In genomic region chr2:31291421-31291820, GRCm38 (mm10) we compare ENCODE assay signal across 10 mouse cellular contexts. TPM values are rescaled to one million over a fixed set of nuclear protein-coding genes. Genes with fewer than 3 reads are reported as not detected.
DNase-seq lines count a peak whose midpoint lies in the region; ATAC-seq and TF ChIP-seq lines count a peak whose summit lies in the region.
"Had no signal": no experiment of that assay in that cellular context is flagged by ENCODE, and none has a peak within 500 bp of the region (broad histone marks: within the 10 kb centered on the region; RNA-seq: fewer than 3 reads in every experiment).

No protein-coding gene starts in this region.

- TF ChIP-seq CTCF in gastrocnemius, adult 2 months (IDR thresholded peaks at IDR 0.05) = no peak; the same call in none of the 2 replicates
- peak; percentile 97 for TF ChIP-seq CTCF in testis, adult 2 months (IDR thresholded peaks at IDR 0.05; ENCODE audit: control insufficient read depth, insufficient read depth, insufficient replicate concordance, low read depth, low read length)
- peak; percentile 99 for TF ChIP-seq CTCF in hindbrain, postnatal 0 days (IDR thresholded peaks at IDR 0.05; ENCODE audit: low read depth)
- TF ChIP-seq CTCF in lung, postnatal 0 days (IDR thresholded peaks at IDR 0.05) = peak; percentile 99

- H3K4me3 ChIP-seq in gastrocnemius, adult 2 months = no peak overlapping the region
- no peak overlapping the region for H3K4me3 ChIP-seq in testis, adult 2 months (ENCODE audit: control insufficient read depth, low read depth, low read length)
- H3K4me3 ChIP-seq in hindbrain, postnatal 0 days (ENCODE audit: low read length) = no peak overlapping the region
- no peak overlapping the region for H3K4me3 ChIP-seq in lung, postnatal 0 days (ENCODE audit: low read depth, low read length)
- H3K4me3 ChIP-seq: embryonic facial prominence, embryonic 12.5 days; limb, embryonic 15.5 days had no signal

- H3K9me3 ChIP-seq in hindbrain, postnatal 0 days (ENCODE audit: low read length) = no peaks in the 10 kb centered on the region
- H3K9me3 ChIP-seq in lung, postnatal 0 days (ENCODE audit: low read length) = no peaks in the 10 kb centered on the region
- H3K9me3 ChIP-seq: embryonic facial prominence, embryonic 12.5 days; limb, embryonic 15.5 days had no signal

- intact Hi-C loops in gastrocnemius, adult 2 months (cut with DNase I) = loop anchor here (2.0 to 5.0 kb wide), 2 partner anchors 91 to 267 kb away; no protein-coding TSS in a partner anchor

- H3K9ac ChIP-seq in hindbrain, postnatal 0 days (replicated peaks; ENCODE audit: low read length) = no peak overlapping the region
- H3K9ac ChIP-seq in lung, postnatal 0 days (replicated peaks; ENCODE audit: low read depth) = no peak overlapping the region
- H3K9ac ChIP-seq: embryonic facial prominence, embryonic 12.5 days; limb, embryonic 15.5 days had no signal

- WGBS in hindbrain, postnatal 0 days = 8% methylated on average over 6 of the region's 6 CpGs
- WGBS in lung, postnatal 0 days = 13% methylated on average over 6 of the region's 6 CpGs

- H3K36me3 ChIP-seq in testis, adult 2 months (ENCODE audit: control insufficient read depth, insufficient read depth, low read length) = no peaks in the 10 kb centered on the region
- H3K36me3 ChIP-seq in hindbrain, postnatal 0 days (ENCODE audit: insufficient read depth, low read length) = peaks cover 41% of the 10 kb centered on the region
- no peaks in the 10 kb centered on the region for H3K36me3 ChIP-seq in lung, postnatal 0 days (ENCODE audit: insufficient read depth, low read length)

- no peak overlapping the region for H3K27ac ChIP-seq in gastrocnemius, adult 2 months
- no peak overlapping the region for H3K27ac ChIP-seq in testis, adult 2 months (ENCODE audit: control insufficient read depth, insufficient read depth, low read depth, low read length)
- no peak overlapping the region for H3K27ac ChIP-seq in hindbrain, postnatal 0 days
- no peak overlapping the region for H3K27ac ChIP-seq in lung, postnatal 0 days (ENCODE audit: low read length)
- H3K27ac ChIP-seq: embryonic facial prominence, embryonic 12.5 days; limb, embryonic 15.5 days had no signal

- H3K4me2 ChIP-seq in hindbrain, postnatal 0 days (ENCODE audit: low read depth, low read length) = no peak overlapping the region
- no peak overlapping the region for H3K4me2 ChIP-seq in lung, postnatal 0 days (replicated peaks; ENCODE audit: low read depth, low read length)
- H3K4me2 ChIP-seq: embryonic facial prominence, embryonic 12.5 days; limb, embryonic 15.5 days had no signal

- no peak for ATAC-seq in hindbrain, postnatal 0 days
- no peak for ATAC-seq in lung, postnatal 0 days

- DNase-seq in gastrocnemius, adult 2 months = peak; percentile 73
- DNase-seq in gastrocnemius, adult 8-10 months (ENCODE audit: low spot score in 2 of 2) = no peak
- DNase-seq in testis, postnatal 14 days (ENCODE audit: low spot score) = no peak
- DNase-seq in cerebellum, adult 11-12 months = peak; percentile 43
- DNase-seq in hindbrain, postnatal 0 days (ENCODE audit: low spot score) = peak; percentile 73
- peak; percentile 48 for DNase-seq in lung, postnatal 0 days (ENCODE audit: low spot score)
- DNase-seq in thymus, postnatal 0 days (ENCODE audit: low spot score) = peak; percentile 56

- TF ChIP-seq POLR2A in testis, adult 2 months (IDR thresholded peaks at IDR 0.05; ENCODE audit: control insufficient read depth, low read depth, low read length) = no peak

- H3K4me1 ChIP-seq in testis, adult 2 months (ENCODE audit: control insufficient read depth, insufficient read depth, low read length) = no peaks in the 10 kb centered on the region
- no peaks in the 10 kb centered on the region for H3K4me1 ChIP-seq in hindbrain, postnatal 0 days (ENCODE audit: insufficient read depth, low read length)
- no peaks in the 10 kb centered on the region for H3K4me1 ChIP-seq in lung, postnatal 0 days (ENCODE audit: insufficient read depth, low read depth, low read length)
- H3K4me1 ChIP-seq: embryonic facial prominence, embryonic 12.5 days; limb, embryonic 15.5 days had no signal

- no peaks in the 10 kb centered on the region for H3K27me3 ChIP-seq in testis, adult 2 months (ENCODE audit: control insufficient read depth, insufficient read depth, low read length)
- no peaks in the 10 kb centered on the region for H3K27me3 ChIP-seq in hindbrain, postnatal 0 days (ENCODE audit: insufficient read depth, low read length)
- H3K27me3 ChIP-seq in lung, postnatal 0 days (replicated peaks; ENCODE audit: insufficient read depth, low read length) = no peaks in the 10 kb centered on the region
- H3K27me3 ChIP-seq: embryonic facial prominence, embryonic 12.5 days; limb, embryonic 15.5 days had no signal

- TF ChIP-seq EP300 in lung, postnatal 0 days (IDR thresholded peaks at IDR 0.05) = no peak

RNA-seq across cellular contexts. Expression of gene Hmcn2, which starts 22.8 kb away (rescaled TPM):
- 10 to 100 TPM; 21.6 to 36.8 TPM for total RNA-seq in gastrocnemius, adult 2 months (2021)
- total RNA-seq in gastrocnemius, adult 8-10 months (2022) = 10 to 100 TPM; 14.5 to 18.4 (median 17.5) TPM
- 4.1 and 5.3 TPM in 2 replicates for polyA plus RNA-seq in testis, adult 2 months (2012; rRNA removed)
- 0.68 TPM in 2 replicates for total RNA-seq in hindbrain, postnatal 0 days (2014; rRNA removed)
- polyA plus RNA-seq in hindbrain, postnatal 0 days (2015; fragmentation: Nextera tagmentation; extraction: Ambion mirVana) = 0.16 and 0.54 TPM in 2 replicates
- 1.1 and 1.3 TPM in 2 replicates for polyA plus RNA-seq in lung, postnatal 0 days (2015; fragmentation: Nextera tagmentation; extraction: Ambion mirVana)
- 0.26 and 0.31 TPM in 2 replicates for polyA plus RNA-seq in thymus, postnatal 0 days (2015; fragmentation: Nextera tagmentation; extraction: Ambion mirVana)

RNA-seq across cellular contexts. Expression of gene Ncs1, which starts 45.8 kb away (rescaled TPM):
- 1 to 10 TPM; 4.6 to 5.1 TPM for total RNA-seq in gastrocnemius, adult 2 months (2021)
- 1 to 10 TPM; 5.6 to 7.9 (median 6.2) TPM for total RNA-seq in gastrocnemius, adult 8-10 months (2022)
- 5.7 and 7.7 TPM in 2 replicates for polyA plus RNA-seq in testis, adult 2 months (2012; rRNA removed)
- 185 and 190 TPM in 2 replicates for total RNA-seq in hindbrain, postnatal 0 days (2014; rRNA removed)
- polyA plus RNA-seq in hindbrain, postnatal 0 days (2015; fragmentation: Nextera tagmentation; extraction: Ambion mirVana) = 162 and 167 TPM in 2 replicates
- 3.8 and 4.7 TPM in 2 replicates for polyA plus RNA-seq in lung, postnatal 0 days (2015; fragmentation: Nextera tagmentation; extraction: Ambion mirVana)
- polyA plus RNA-seq in thymus, postnatal 0 days (2015; fragmentation: Nextera tagmentation; extraction: Ambion mirVana) = 6.3 and 6.7 TPM in 2 replicates

Comparison
In these comparisons a context has a peak if more than half of its experiments do, and no peak if none do; other contexts are left out.
1. DNase-seq: peak in gastrocnemius, adult 2 months (single experiment), cerebellum, adult 11-12 months (single experiment), hindbrain, postnatal 0 days (single experiment), lung, postnatal 0 days (single experiment) and thymus, postnatal 0 days (single experiment); none in gastrocnemius, adult 8-10 months (0 of 2) and testis, postnatal 14 days (single experiment).
2. RNA of gene Ncs1, which starts 45.8 kb away (polyA plus RNA-seq): 162 to 167 TPM in hindbrain, postnatal 0 days; 5.7 to 7.7 TPM in testis, adult 2 months, 6.3 to 6.7 TPM in thymus, postnatal 0 days and 3.8 to 4.7 TPM in lung, postnatal 0 days; every median in the first group is over 10 times any median in the second.